Mouse (Mus musculus): ENCODE results near the gene Otud1. TPM values are rescaled to one million over a fixed set of nuclear protein-coding genes. Genes with fewer than 3 reads are reported as not detected.

Otud1 gene
- polyA plus RNA-seq, 1 experiment from 2014 or later: 1.9 TPM

DNA sequence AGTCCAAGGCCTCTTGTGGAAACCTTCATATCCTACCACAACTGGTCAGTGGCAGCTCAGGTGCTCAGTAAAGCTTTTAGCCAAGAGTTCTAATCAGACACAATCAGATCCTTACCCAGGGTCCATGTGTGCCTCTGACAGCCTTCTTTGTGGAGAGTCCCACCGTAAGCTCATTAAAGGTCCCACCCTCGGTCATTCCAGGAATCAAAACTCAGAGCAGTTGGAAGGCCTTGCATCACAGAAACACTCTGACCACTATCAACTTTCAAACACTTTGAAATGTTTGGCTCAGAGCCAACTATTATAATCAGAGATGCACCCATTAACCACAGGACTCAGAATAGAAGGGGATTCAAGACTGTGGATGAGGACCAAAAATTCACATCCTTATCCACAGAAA is 12.4 kb upstream of the Otud1 start:
- Histone ChIP-seq H3K9ac (ENCODE audit: low read depth, low read length) (no peak overlapping the region), H3K4me1 (ENCODE audit: control insufficient read depth, insufficient read depth, low read length) (no peaks in the 10 kb centered on the region), H3K36me3 (ENCODE audit: control insufficient read depth, insufficient read depth, low read length) (no peaks in the 10 kb centered on the region), H3K4me2 (replicated peaks; ENCODE audit: low read depth, low read length) (no peak overlapping the region), H3K4me3 (ENCODE audit: low read length) (no peak overlapping the region), H3K27ac (ENCODE audit: low read depth, low read length) (no peak overlapping the region), H3K27me3 (ENCODE audit: control insufficient read depth, insufficient read depth, low read length) (no peaks in the 10 kb centered on the region), H3K9me3 (ENCODE audit: control insufficient read depth, low read length) (no peaks in the 10 kb centered on the region)
- no peak for ATAC-seq (ENCODE audit: low FRiP score, low TSS enrichment)
- 83% methylated on average over 2 of the region's 2 CpGs for WGBS

DNA sequence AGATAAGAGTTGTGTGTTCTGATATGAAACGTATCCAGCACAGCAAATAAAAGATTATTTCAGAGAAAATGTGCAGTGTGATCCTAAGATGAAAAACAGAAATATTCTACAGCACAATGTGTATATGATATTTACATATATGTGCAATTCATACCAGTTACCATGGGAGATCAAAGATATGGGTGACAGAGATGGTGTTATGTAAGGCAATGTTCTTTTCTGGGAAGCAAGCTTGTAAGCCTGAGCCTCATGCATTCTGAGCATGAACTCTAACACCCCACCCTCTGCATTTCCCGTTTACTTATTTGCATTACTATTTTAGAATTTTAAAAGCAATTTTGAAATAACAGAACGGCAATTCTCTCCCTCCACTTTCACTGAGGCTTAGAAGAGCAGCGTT is 11.4 kb upstream of the Otud1 start:
- no peaks in the 10 kb centered on the region for H3K9me3 ChIP-seq (ENCODE audit: control insufficient read depth, low read length)
- WGBS: 84% methylated on average over 4 of the region's 4 CpGs
- no peak for ATAC-seq (ENCODE audit: low FRiP score, low TSS enrichment)
- no peak overlapping the region for H3K27ac ChIP-seq (ENCODE audit: low read depth, low read length)
- no peaks in the 10 kb centered on the region for H3K27me3 ChIP-seq (ENCODE audit: control insufficient read depth, insufficient read depth, low read length)
- no peak overlapping the region for H3K4me3 ChIP-seq (ENCODE audit: low read length)
- H3K4me1 ChIP-seq (ENCODE audit: control insufficient read depth, insufficient read depth, low read length): no peaks in the 10 kb centered on the region
- H3K9ac ChIP-seq (ENCODE audit: low read depth, low read length): no peak overlapping the region
- no peak overlapping the region for H3K4me2 ChIP-seq (replicated peaks; ENCODE audit: low read depth, low read length)
- H3K36me3 ChIP-seq (ENCODE audit: control insufficient read depth, insufficient read depth, low read length): no peaks in the 10 kb centered on the region

DNA sequence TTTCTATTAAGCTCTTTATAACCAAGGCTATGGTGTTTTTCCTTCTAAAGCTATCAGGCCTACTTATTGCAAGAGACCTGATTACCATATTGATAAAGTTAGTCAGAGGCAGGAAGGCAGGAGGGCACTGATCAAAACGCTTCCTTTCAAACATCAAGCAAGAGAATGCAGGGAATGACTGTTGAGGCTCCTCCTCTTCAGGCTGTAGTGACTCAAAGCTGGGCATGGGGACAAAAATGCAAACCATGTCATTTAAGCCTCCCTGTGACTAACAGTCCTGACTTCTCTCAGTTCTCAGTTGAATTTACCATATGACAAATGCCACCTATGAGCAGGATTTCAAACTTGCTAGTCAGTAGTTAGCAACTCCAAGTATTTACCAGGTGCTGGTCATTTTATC is 10.6 kb upstream of the Otud1 start:
- no peak overlapping the region for H3K27ac ChIP-seq (ENCODE audit: low read depth, low read length)
- H3K4me2 ChIP-seq (replicated peaks; ENCODE audit: low read depth, low read length): no peak overlapping the region
- no peaks in the 10 kb centered on the region for H3K27me3 ChIP-seq (ENCODE audit: control insufficient read depth, insufficient read depth, low read length)
- ATAC-seq (ENCODE audit: low FRiP score, low TSS enrichment): no peak
- no peak overlapping the region for H3K4me3 ChIP-seq (ENCODE audit: low read length)
- no peaks in the 10 kb centered on the region for H3K36me3 ChIP-seq (ENCODE audit: control insufficient read depth, insufficient read depth, low read length)
- H3K9me3 ChIP-seq (ENCODE audit: control insufficient read depth, low read length): no peaks in the 10 kb centered on the region
- no peaks in the 10 kb centered on the region for H3K4me1 ChIP-seq (ENCODE audit: control insufficient read depth, insufficient read depth, low read length)
- no peak overlapping the region for H3K9ac ChIP-seq (ENCODE audit: low read depth, low read length)
- 23% methylated on average over 1 of the region's 1 CpGs for WGBS

DNA sequence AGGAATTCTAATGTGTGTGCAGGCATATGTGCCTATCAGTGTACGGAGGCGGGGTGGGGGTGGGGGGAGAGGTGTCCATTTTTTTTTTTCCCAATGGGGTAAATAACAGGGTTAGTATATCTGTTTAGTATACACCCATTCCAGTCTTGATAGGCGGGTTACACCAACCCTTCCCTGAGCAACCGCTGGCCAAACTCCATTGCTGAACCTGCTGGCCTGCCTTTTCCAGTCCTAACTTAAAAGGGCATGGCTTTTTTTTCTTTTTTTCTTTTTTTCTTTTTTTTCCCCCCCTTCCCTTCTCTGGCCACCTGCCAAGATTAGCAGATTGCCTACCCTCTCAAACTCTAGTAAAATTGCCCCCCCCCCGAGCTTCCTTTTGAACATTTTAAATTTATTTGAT is 1.1 kb upstream of the Otud1 start:
- H3K9me3 ChIP-seq (ENCODE audit: control insufficient read depth, low read length): no peaks in the 10 kb centered on the region
- H3K27ac ChIP-seq (ENCODE audit: low read depth, low read length): no peak overlapping the region
- H3K4me3 ChIP-seq (ENCODE audit: low read length): no peak overlapping the region
- 24% methylated on average over 5 of the region's 5 CpGs for WGBS
- no peaks in the 10 kb centered on the region for H3K36me3 ChIP-seq (ENCODE audit: control insufficient read depth, insufficient read depth, low read length)
- H3K4me2 ChIP-seq (replicated peaks; ENCODE audit: low read depth, low read length): peak overlapping the region; percentile 89; the same call in 1 of the 2 replicates
- no peak overlapping the region for H3K9ac ChIP-seq (ENCODE audit: low read depth, low read length)
- ATAC-seq (ENCODE audit: low FRiP score, low TSS enrichment): no peak
- H3K27me3 ChIP-seq (ENCODE audit: control insufficient read depth, insufficient read depth, low read length): peaks cover 31% of the 10 kb centered on the region
- no peaks in the 10 kb centered on the region for H3K4me1 ChIP-seq (ENCODE audit: control insufficient read depth, insufficient read depth, low read length)

DNA sequence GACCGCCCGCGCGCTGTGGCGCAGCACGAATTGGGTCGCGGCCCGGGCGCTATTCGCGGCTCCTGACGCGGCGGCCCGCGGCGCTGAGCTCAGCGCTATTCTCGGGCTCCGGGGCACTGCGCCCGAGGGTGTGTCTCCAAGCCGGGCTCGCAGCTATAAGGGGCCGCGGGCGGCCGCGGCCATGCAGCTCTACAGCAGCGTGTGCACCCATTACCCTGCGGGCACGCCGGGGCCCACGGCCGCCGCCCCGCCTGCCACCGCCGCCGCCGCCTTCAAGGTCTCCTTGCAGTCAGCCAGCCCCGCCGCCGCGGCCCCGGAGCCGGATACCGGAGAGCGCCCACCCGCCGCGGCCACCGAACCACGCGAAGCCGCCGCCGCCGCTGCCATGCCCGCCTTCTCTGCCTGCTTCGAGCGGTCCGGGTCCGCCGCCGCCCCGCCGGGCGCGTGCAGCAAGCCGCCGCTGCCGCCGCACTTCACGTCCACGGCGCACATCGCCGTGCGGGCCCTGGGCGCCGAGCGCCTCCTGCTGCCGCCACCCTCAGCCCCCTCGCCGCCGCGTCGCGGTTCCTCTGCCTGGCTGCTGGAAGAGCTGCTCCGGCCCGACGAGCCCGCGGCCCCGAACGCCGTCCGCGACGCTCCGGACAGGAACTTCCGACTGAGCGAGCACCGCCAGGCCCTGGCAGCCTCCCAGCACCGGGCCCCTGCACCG is 483 bp downstream of the Otud1 start:
- WGBS: under 1% methylated on average over 52 of the region's 108 CpGs

DNA sequence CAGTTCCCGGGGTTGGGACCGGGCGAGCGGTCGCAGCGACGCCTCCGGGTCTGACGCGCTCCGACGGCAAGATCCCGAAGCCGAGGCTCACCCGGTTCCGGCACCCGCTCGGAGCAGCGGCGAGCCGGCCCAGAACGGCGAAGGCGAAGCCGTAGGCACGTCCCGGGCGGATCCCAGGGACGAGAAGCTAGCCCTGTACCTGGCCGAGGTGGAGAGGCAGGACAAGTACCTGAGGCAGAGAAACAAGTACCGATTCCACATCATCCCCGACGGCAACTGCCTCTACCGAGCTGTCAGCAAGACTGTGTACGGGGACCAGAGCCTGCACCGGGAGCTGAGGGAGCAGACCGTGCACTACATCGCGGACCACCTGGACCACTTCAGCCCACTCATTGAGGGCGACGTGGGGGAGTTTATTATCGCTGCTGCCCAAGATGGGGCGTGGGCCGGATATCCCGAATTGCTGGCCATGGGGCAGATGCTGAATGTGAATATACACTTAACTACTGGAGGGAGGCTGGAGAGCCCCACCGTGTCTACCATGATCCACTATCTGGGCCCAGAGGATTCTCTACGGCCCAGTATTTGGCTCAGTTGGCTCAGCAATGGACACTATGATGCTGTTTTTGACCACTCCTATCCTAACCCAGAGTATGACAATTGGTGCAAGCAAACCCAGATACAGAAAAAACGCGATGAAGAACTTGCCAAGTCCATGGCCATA is 1.3 kb downstream of the Otud1 start:
- Histone ChIP-seq H3K4me1 (ENCODE audit: control insufficient read depth, insufficient read depth, low read length) (no peaks in the 10 kb centered on the region), H3K9me3 (ENCODE audit: control insufficient read depth, low read length) (no peaks in the 10 kb centered on the region), H3K9ac (ENCODE audit: low read depth, low read length) (peak overlapping the region; percentile 73), H3K27ac (ENCODE audit: low read depth, low read length) (no peak overlapping the region), H3K36me3 (ENCODE audit: control insufficient read depth, insufficient read depth, low read length) (no peaks in the 10 kb centered on the region), H3K27me3 (ENCODE audit: control insufficient read depth, insufficient read depth, low read length) (peaks cover 31% of the 10 kb centered on the region), H3K4me3 (ENCODE audit: low read length) (peak overlapping the region; percentile 75), H3K4me2 (replicated peaks; ENCODE audit: low read depth, low read length) (peak overlapping the region; percentile 89)
- peak; percentile 4 for ATAC-seq (ENCODE audit: low FRiP score, low TSS enrichment)
- 3% methylated on average over 49 of the region's 49 CpGs for WGBS

More for the DNA sequence above, 483 bp downstream of the Otud1 start:
- Histone ChIP-seq H3K36me3 (ENCODE audit: control insufficient read depth, insufficient read depth, low read length) (no peaks in the 10 kb centered on the region), H3K9ac (ENCODE audit: low read depth, low read length) (peak overlapping the region; percentile 73), H3K4me3 (ENCODE audit: low read length) (peak overlapping the region; percentile 75), H3K4me2 (replicated peaks; ENCODE audit: low read depth, low read length) (peak overlapping the region; percentile 89), H3K4me1 (ENCODE audit: control insufficient read depth, insufficient read depth, low read length) (no peaks in the 10 kb centered on the region), H3K27me3 (ENCODE audit: control insufficient read depth, insufficient read depth, low read length) (peaks cover 31% of the 10 kb centered on the region), H3K27ac (ENCODE audit: low read depth, low read length) (peak overlapping the region; percentile 74), H3K9me3 (ENCODE audit: control insufficient read depth, low read length) (no peaks in the 10 kb centered on the region)
- ATAC-seq (ENCODE audit: low FRiP score, low TSS enrichment): peak; percentile 87

DNA sequence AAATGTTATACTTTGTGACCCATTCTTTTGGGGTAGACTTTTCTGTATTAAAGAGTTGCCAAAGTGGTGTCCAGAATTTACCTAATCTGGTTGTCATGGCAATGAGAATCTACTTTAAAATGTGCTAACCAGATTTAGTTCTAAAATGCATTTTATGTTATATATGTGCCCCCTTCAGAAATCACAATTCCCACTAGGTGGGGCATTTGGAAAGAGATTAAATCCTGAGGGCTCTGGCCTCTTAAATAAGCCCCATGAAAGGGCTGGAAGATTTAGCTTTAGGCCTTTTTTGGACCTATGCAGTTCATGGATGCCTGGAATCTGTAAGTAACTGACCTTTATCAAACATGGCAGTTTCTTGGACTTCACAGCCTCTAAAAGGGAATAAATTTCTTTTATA is 3.3 kb downstream of the Otud1 start:
- no peak for ATAC-seq (ENCODE audit: low FRiP score, low TSS enrichment)
- Histone ChIP-seq H3K9ac (ENCODE audit: low read depth, low read length) (no peak overlapping the region), H3K9me3 (ENCODE audit: control insufficient read depth, low read length) (no peaks in the 10 kb centered on the region), H3K27ac (ENCODE audit: low read depth, low read length) (no peak overlapping the region), H3K36me3 (ENCODE audit: control insufficient read depth, insufficient read depth, low read length) (no peaks in the 10 kb centered on the region), H3K4me1 (ENCODE audit: control insufficient read depth, insufficient read depth, low read length) (no peaks in the 10 kb centered on the region), H3K4me3 (ENCODE audit: low read length) (no peak overlapping the region), H3K27me3 (ENCODE audit: control insufficient read depth, insufficient read depth, low read length) (peaks cover 19% of the 10 kb centered on the region), H3K4me2 (replicated peaks; ENCODE audit: low read depth, low read length) (no peak overlapping the region)

DNA sequence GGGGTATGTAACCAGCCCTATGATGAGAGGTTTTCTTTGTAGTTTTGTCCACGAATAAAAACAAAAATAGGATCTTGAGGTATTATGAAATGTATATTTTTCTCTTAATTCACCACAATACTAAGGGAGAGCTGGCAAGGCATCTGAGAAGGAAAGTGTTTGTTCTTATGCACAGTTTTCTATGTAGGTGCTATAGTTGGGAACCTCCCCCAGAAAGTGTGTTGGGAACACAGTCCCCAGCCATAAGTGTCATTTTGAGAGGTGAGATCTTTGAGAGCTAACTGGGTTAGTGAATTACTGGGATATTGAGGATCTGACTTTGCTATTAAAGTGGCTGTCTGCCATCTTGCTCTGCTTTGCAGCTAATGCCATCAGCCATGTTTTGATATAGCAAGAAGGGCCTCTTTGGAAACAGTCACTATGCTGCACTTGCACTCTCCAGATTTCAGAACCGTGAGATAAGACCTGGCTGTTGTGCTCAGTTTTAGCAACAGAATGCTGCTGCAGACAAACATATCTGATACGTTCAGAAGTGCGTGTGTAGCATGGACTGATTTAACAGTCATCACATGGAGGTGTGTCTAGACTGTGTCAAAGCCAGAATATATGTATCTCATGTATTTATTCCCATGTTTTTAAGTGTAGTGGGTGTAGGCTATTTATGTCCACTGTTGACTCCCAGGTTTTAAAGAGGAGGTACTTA is 5.7 kb downstream of the Otud1 start:
- H3K4me3 ChIP-seq (ENCODE audit: low read length): no peak overlapping the region
- H3K4me2 ChIP-seq (replicated peaks; ENCODE audit: low read depth, low read length): no peak overlapping the region
- no peak for ATAC-seq (ENCODE audit: low FRiP score, low TSS enrichment)
- WGBS: 81% methylated on average over 4 of the region's 4 CpGs
- H3K9ac ChIP-seq (ENCODE audit: low read depth, low read length): no peak overlapping the region
- H3K27me3 ChIP-seq (ENCODE audit: control insufficient read depth, insufficient read depth, low read length): peaks cover 12% of the 10 kb centered on the region
- no peaks in the 10 kb centered on the region for H3K36me3 ChIP-seq (ENCODE audit: control insufficient read depth, insufficient read depth, low read length)
- H3K27ac ChIP-seq (ENCODE audit: low read depth, low read length): no peak overlapping the region
- H3K9me3 ChIP-seq (ENCODE audit: control insufficient read depth, low read length): no peaks in the 10 kb centered on the region
- H3K4me1 ChIP-seq (ENCODE audit: control insufficient read depth, insufficient read depth, low read length): no peaks in the 10 kb centered on the region

DNA sequence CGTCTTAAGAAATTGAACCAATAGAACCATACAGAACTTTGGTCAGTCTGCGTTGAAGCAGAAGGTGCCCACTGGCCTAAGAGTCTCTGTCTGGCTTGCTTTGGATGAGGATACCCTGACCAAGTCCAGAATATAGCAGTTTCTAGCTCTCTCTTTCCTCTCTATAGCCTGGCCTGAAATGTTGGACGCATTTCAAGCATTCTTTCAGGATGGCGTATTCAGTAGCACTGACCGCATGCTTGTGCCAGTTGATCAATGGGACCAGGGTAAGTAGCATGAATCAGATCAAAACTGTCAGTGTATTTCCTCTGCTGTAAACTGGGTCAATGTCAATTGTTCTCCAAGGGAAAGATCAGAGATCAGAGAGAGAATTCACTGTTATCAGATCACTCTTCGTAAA is 6.6 kb downstream of the Otud1 start:
- H3K9ac ChIP-seq (ENCODE audit: low read depth, low read length): no peak overlapping the region
- H3K9me3 ChIP-seq (ENCODE audit: control insufficient read depth, low read length): no peaks in the 10 kb centered on the region
- H3K4me3 ChIP-seq (ENCODE audit: low read length): no peak overlapping the region
- H3K4me1 ChIP-seq (ENCODE audit: control insufficient read depth, insufficient read depth, low read length): no peaks in the 10 kb centered on the region
- no peak overlapping the region for H3K27ac ChIP-seq (ENCODE audit: low read depth, low read length)
- 74% methylated on average over 6 of the region's 6 CpGs for WGBS
- peaks cover 4% of the 10 kb centered on the region for H3K27me3 ChIP-seq (ENCODE audit: control insufficient read depth, insufficient read depth, low read length)
- H3K4me2 ChIP-seq (replicated peaks; ENCODE audit: low read depth, low read length): no peak overlapping the region
- H3K36me3 ChIP-seq (ENCODE audit: control insufficient read depth, insufficient read depth, low read length): no peaks in the 10 kb centered on the region
- ATAC-seq (ENCODE audit: low FRiP score, low TSS enrichment): no peak

All from kidney, embryonic 14.5 days (tissue).